Mouse (Mus musculus) layer of hippocampus, adult 11-12 months (tissue): ENCODE measurements around the gene Madd.

ENCODE experiments used
- DNase-seq: peaks from one replicate; pipeline ENCODE4 v3.0.0; 2022; ENCODE audit warnings: low spot score

Madd gene

DNA sequence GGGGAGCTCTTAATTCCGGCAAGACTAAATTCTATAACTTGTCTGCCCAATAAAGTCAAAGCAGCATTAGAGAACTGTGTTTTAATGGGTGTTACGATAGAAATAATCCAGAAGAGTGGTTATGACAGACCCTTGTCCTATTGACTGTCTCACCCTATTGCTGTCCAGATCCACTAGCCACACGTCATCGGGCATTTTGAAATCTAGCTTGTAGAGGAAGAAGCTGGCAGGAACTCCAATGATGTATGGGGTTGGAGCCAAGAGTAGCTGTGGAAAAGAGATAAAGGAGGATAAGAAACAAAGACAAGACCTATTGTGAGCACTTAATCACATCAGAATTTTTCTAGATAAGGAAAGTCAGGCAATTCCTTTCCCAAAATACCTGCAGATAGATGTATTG lies 8.1 kb downstream of the Madd start:
- no peak for DNase-seq

DNA sequence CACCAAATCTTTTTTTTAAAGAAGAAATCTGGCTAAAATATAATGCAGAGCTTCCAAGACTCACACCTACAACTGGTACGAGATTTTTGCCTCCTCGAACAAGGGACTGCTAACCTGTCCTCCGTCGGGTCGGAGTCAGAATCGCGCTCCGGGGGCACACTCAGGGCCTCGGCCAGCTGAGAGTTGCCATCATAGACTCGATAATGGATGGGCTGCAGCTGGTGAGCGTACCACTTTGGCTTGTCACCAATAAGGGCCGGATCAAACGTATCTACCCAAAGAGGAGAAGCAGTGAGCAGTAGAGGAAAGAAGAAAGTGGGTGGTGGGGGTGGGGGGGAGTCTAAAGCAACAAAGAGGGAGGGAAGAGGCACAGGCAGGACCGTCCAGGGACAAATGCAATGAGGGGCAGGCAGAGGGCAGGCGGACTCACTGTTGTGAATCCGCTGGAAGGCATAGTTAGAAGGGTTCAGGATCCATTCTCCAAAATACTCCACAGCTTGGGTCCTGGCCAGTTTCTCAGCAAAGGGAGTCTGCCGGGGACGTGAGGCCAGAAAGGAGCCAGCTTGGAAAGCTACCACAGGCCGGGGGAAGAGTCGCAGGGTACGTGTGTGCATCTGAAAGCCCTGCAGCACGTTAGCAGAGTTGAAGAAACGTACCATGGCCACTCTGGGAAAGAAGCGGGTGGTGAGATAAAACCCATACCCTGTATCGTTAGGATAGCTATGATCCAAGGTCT lies 13.9 kb downstream of the Madd start:
- no peak for DNase-seq

DNA sequence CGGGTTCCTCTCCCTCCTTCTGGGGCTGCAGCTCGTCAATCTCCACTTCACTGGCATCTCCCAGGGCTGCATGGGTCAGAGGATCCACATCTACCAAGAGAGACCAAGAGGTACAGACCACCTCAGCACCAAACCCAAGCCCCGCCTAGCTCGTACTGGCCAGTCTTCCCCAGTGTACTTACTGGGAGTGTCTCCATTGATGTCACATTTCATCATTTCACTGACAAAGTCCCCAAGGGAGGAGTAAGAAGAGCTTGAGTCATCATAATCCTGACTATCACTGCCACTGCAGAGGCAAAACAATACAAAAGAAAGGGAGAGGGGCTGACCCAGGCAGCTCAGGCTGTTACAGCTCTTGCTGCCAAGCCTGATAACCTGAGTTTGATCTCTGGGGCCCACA lies 16.0 kb downstream of the Madd start:
- DNase-seq, result no peak

DNA sequence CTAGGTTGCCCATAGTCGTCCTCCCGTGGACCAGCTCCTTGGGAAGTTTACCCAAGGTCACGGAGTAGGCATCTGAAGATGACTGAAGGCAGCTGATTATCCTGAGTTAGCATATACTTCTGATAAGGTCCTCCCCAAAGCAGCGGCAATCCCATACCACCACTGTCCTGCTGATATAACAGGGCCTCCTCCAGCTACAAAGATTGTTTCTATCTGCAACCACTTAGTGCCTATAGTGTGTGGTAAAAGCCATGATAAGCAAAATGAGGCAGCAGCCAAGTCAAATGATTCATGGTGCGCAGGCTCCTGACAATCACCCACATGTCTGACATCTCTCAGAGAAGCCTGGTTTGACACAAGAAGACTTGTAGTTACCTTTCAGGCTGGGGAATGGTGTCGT lies 18.6 kb downstream of the Madd start:
- DNase-seq, result no peak

DNA sequence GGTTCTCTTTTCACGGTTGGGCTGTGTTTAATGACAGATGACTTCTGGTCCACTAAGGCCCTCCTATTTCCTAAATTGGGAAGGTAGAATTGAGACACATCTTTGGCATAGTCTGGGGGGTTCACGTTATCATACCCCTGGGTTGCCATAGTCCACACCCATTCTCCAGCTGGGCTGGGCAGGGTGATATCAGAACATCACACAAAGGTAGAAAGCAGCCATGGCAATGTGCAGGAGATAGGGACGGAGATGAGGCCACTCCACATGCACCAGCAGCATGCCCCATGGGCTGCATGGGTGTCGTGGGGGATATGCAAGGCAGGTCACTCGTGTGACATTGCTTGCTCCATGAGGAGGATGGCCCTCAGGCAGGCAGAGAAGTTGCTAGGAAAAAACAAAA lies 20.1 kb downstream of the Madd start:
- no peak for DNase-seq

DNA sequence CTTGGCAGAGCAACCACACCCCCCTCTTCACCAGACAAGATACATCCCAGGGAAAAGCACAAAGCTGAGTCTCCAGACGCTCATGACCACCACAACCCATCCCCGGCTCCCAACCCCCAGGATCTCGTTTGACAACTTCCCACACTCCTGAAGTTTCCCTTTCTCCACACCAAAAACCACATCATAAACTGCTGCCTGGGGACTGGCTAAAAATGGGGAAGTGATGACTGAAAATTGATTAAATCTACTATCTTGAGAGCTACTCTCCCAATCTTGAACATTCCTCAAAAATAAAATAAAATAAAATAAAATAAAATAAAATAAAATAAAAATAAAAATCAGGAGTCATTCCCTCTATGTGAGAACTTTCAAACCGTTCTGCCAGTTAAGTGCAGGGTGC lies 20.7 kb downstream of the Madd start:
- no peak for DNase-seq

DNA sequence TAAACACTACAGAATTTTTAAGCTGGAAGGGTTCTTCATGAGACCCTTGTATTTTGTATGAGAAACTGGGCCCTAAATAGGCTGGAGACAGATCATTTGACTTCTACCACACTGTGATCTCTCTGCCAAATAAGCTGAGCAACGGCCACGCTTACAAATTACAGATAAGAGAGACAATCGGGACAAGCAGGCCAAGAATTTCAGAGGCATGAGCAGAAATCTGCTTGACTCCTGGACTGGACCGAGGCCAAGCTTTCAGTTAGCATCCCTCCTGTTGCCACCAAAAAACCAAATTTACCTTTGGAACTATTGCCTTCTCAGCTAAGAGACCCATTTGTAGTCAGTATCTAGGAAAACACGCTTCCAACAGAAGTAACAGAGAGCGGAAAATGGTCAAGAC lies 23.0 kb downstream of the Madd start:
- no peak for DNase-seq

DNA sequence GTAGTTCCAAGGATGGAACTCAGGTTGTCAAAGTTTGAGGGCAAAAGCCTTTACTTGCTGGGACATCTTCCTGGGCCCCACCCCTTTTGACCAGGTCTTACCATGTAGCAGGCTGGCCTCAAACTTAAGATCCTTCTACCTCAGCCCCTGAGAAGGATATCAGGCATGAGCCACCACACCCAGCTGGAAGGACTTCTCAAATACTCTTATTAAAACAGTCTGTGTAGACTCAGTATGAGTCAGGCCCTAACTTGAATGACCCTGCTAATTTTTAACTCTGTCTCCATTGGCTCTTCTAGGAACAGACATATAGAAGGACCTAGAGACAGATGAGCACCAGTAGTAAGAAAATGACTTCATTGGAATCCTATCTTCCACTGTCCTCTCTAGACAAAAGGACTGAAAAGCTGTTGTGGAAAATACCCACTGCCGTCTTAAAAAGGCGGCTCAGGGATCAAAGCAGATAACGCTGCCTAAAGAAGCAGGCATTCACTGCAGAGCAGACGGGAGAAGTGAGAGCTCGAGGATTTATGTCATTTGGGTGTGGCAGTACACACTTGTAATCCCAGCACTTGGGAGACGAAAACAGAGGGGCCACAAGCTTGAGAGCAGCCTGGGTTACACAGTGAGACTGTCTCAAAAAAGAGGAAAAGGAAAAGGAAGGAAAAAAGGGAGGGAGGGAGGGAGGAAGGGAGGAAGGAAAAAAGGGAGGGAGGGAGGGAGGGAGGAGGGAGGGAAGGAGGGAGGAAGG lies 26.5 kb downstream of the Madd start:
- no peak for DNase-seq

DNA sequence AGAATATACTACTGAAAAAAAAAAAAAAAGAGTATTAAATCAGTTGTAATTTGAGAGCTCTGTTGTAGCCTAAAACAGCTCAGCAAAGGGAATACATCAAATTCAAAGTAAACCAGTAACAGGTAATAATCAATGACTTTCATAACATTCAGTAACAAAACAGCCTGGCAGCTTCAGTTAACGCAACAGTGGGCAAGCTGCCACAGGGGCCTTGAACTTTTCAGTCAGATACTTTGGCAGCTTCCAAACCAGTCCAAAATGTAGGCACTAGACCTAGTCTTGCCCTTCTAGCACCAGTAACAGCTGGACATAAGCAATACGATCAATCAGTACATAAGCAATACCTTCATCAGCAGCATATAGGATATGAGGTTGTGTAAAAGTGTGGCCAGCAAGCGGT lies 29.5 kb downstream of the Madd start:
- DNase-seq, result no peak

DNA sequence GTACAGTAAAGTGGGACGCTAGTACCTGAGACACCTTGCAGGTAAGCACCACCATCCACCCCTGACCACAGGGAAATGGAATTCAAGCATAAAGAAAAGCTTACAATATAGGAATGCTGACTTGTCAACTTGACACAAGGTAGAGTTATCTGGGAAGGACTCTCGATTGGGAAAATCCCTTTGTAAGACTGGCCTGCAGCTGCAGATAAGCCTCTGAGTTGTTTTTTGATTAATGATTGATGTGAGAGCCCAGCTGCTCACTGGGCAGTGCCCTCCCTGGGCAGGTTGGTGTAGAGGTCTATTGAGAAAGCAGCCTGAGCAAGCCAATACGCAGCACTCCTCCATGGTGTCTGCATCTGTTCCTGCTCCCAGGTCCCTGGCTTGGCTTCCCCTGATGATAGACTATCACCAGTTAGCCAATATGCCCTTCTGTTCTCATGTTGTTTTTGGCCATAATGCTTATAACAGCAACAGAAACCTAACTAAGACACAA lies 30.7 kb downstream of the Madd start:
- DNase-seq, result no peak

DNA sequence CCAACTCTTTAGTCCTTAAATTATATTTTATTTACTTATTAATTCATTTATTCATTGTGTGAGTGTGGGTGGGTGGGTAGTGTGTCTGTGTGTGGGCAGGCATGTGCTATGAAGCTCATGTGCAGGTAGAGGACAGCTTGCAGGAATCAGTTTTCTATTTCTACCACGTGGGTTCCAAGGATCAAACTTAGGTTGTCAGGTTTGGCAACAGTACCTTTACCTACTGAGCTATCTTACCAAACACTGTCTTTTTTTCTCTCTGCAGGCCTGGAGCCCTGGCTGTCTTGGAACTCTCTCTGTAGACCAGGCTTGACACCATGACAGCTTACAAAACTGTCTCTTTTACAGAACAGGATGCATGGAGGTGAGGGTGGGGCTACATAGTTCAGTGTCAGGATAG lies 32.3 kb downstream of the Madd start:
- DNase-seq, result no peak

DNA sequence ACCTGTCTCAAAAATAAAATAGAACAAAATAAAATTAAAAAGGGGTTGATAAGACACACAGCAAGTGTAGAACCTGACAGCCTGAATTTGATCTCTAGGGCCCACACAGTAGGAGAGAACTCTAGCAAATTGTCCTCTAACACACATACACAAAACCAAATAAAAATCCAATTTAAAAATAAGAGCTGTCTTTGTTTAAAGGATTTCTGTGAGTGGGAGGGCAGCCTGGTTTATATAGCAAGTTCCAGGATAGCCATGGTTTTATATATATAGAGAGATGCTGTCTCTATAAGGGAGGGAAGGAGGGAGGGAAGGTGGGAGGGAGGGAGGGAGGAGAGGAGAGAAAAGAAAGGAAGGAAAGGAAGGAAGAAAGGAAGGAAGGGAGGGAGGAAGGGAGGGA lies 35.5 kb downstream of the Madd start:
- DNase-seq, result no peak

DNA sequence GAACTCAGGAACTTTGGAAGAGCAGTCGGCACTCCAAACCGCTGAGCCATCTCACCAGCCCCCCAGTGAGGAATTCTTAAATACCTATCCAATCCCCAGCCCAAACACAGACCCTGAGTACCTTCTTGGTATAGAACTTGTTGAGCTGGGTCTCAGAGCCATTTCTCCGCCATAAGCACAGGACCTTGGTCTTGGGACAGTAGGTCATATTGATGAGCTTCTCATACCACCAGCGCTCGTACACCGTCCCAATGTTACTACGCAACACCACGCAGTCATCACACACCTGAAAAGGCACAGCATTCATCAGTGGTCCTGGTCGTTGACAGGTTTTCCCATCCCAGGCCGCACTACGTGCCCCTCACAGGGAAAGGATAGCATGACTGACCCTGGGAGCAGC lies 40.2 kb downstream of the Madd start:
- DNase-seq, result no peak

DNA sequence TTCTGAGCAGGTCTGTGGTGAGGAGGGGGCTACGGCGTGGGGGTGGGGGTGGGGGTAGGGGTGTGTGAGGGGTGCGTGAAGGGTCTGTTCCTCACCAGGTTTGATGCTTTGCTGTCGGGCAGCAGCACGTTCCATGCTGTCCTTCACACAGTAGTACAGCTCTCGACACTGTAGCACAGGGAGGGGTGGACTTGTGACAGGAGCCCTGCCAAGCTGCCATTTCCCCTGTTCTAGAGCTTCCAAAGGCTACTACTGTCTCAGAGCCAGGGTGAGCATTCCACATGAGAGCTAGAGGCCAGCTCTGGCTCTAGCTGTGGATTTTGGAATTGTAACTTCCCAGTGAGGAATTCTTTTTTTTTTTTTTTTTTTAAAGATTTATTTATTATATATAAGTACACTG lies 40.7 kb downstream of the Madd start:
- DNase-seq, result no peak

DNA sequence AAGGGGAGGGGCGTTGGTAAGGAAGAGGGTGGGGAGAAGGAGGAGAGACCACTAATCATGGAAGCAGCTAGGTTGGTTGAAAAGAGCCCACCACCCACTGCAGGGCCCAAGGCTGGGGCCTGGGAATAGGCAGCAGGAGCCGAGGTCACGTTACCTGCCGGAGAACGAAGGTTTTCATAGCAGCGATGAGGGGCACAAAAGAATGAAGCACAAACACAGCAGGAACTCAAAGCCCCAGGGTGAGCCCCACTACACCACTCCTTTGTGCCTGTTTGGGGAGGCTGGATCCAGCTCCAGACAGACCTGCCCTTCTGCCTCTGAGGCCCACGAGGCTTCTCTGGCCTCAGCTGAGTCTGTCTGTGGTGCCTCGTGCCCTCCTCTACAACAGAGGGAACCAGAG lies 43.9 kb downstream of the Madd start:
- no peak for DNase-seq

DNA sequence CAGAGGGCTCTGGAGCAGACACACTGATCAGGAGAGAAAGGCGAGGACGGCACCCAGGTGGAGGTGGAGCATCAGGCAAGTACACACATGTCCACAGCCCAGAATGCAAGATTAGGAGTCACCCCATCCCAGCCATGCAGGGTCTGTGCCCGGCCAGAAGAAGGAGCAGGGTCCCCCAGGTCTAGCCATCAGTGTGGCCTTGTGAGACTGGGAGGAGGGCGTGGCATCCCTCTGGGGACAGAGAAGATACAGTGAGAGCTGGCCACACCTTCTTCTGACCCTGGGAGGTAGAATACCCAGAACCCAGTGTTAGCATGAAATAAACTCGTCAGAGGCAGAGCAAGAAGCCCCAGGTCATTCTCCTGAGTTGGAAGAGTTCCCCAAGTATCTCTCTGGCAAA lies 44.3 kb downstream of the Madd start:
- no peak for DNase-seq

DNA sequence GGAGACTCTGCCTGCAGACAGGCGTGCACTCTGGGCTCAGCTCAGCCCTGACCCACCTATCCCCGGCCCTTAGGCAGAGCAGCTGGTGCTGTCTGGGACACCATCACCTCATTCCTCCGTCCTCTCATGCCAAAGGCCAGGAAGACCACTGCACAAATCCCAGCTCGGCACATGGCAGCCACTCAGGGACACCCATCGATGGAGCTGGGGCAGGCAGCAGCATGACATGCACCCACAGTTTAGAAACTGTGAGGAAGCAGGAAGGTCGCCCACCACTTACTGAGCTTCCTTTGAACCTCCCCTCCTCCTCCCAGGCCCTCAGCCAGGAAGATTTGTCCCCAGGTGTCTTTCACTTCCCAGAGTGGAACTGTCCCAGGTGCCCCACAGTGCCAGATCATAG lies 46.2 kb downstream of the Madd start:
- DNase-seq, result no peak

DNA sequence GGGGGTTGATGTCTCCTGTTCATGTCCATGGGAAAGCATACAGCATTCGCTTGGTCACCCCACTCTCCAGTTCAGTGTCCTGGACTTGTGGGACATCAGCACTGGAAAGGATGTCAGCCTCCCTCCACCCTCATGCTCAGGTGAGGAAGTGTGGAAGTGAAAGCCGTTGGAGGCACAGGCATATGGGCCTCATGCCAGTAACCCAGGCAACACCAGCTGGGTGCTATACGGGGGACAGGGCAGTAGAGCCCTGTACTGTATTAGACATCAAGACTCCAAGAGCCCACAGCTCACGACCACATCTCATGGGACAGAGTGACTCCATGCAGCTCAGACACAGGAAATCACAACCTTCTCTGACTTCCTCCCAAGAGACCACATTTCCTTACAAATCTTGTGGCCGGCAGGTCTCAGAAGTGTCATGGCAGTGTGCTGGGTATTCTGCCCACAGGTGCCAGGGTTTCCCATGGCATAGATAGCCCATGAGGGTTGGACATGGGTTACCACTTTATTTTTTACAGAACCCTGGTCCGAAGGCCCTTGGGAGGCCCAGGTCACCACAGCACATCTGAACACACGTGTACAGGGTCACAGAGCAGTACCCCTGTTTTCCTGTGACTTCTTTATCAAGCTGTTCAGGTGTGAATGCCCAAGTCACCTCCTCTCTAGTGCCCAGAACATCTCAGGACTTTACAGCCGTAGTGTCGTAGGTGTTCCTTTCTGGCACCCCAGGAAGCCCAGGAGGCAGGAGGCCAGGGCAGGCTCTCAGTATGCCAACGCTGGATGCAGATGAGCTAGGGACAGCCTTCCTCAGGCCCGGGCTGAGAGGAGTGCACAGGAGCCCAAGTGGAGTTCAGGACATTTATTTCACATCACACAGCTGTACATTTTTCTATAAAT lies 46.9 kb downstream of the Madd start:
- no peak for DNase-seq

DNA sequence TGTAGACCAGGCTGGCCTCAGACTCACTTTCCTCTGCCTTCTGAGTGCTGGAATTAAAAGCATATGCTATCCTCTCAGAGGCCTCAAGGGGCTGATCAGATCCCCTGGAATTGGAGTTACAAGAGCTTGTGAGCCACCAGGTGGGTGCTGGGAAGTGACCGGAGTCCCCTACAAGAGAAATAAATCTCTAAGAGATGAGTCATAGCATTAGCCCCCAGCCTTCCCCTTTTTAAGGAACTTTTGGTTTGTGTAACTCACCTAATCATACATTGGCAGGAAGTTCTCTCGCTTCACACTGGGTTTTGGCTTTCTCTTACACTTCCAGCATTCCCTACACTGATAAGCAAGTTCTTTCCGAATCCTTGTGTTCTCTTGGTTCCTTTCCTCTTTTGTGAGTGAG lies 51.6 kb downstream of the Madd start:
- DNase-seq, result no peak

DNA sequence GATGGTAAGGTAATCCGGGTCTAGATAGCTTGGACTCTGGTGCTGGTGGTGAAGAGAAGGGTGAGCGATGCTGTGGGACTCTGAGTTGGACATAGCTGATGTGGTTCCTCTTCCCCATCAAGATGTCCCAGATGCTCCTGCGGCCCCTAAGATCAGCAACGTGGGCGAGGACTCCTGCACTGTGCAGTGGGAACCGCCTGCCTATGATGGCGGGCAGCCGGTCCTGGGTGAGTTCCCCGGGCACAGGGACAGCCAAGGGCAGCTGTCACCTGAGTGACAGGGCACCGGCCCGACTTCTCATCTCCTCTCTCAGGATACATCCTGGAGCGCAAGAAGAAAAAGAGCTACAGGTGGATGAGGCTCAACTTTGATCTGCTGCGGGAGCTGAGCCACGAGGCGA lies 52.4 kb downstream of the Madd start:
- DNase-seq, result no peak

DNA sequence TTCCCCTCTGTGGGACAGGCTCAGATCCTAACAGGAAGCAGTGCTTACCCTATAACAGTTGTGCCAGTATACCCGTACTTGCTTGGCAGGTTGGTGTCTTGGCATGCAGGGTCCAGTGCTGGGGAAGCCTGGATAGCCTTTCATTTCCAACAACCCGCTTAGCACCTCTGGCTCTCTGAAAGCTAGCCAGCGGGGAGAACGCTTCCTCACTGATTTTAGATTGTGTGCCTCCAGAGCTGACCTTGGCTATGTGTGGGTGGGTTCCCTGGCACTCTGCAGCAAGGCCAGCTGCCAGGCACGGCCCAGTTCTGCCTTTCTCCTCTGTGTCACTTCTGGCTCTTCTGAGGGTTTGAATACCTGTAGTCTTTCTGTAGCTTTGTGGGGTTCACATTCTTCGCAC lies 53.5 kb downstream of the Madd start:
- no peak for DNase-seq

DNA sequence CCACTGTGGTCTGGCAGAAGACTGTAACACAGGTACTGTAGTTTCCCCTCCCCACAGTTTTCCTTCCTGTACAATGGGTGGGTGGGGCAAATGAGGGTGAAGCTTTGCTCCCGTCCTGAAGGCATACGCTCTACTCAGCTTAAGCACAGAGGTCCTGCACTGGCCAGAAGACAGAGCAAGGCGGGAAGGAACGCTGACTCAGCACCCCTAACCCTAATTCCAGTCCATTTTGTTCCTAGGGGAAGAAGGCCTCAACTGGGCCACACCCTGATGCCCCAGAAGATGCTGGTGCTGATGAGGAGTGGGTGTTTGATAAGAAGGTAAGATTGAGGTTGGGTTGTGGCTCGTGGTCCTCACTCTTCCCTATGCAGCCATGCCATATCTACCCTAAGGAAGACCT lies 54.9 kb downstream of the Madd start:
- no peak for DNase-seq

DNA sequence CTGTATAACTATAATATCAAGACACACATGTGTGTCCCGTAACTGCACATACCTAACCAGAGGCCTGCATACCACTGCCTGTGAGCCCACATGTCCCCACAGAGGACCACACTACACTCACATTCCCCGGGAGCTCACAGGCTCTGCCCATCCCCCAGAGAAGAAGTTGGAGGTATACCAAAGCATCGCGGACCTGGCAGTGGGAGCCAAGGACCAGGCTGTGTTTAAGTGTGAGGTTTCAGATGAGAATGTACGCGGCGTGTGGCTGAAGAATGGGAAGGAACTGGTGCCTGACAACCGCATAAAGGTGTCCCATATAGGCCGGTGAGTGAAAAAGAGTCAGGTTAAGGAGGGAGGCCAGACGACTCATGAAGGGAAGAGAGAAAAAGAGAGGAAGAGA lies 58.5 kb downstream of the Madd start:
- no peak for DNase-seq
